Mouse (Mus musculus) T-cell, adult 66 days (primary cell): ENCODE measurements around the gene Fgd6. TPM values are rescaled to one million over a fixed set of nuclear protein-coding genes. Genes with fewer than 3 reads are reported as not detected.

Experiments
- total RNA-seq, 2 experiments: library from RNA; stranded (reverse); gene quantifications; 3 replicates in 1 of 2; 4 replicates in 1 of 2; pipeline ENCODE4 v1.2.4; 2023

The Fgd6 gene
- 1 to 10 TPM; 4.4 to 5.5 TPM for total RNA-seq

DNA sequence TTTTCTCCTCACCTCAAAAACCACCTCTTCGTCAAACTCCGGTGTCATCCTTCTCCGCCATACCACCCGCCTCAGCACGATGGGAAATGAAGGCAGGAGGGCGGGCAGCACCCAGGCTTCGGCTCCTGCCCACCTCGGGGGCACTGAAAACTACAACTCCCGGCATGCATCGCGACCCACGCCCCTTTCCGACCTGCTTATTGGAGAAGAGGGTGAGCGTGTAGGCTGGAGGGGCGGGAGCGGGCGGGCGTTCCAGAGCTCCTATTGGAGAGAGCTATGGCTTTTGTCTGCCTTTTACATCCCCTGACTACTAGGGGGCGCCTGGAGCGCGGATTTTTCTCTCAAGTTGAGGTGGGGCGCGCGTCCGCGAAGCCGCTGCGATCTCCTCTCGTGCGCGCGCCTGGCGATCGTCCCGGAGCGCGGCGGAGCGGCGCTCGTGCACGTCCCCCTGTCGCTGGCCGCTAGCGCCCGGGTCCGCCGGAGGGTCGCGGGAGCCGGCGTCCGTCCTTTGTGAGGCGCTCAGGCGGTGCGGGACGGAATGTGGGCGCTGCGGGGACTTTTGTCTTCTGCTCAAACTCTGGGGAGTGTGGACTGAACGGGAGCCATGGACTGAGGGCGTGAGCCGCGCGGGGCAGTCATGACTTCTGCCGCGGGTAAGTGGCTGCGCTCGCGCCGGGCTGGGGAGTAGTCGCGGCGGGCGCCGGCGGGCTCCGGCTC lies at the start of gene Fgd6, which contains the start of gene Vezt:
Gene Fgd6, plus strand, starts transcription at position 344 of the 717 bp plus-strand sequence.
Gene Vezt, minus strand, starts transcription at position 160 of the 717 bp plus-strand sequence.

GRCm38 (mm10) chr10:94147756-94148531 lies 112.1 kb downstream of the Fgd6 start, which contains the start of gene Nr2c1:
Gene Nr2c1 (plus strand): TSS chr10:94148023.

Other genes with a start within 250 kb of the Fgd6 start
- not detected for gene Usp44, start 204.4 kb upstream of the Fgd6 start, total RNA-seq
- 100 to 1,000 TPM; 132 to 133 TPM for gene Metap2, start 138.9 kb upstream of the Fgd6 start, total RNA-seq
- gene Vezt, start 184 bp upstream of the Fgd6 start, total RNA-seq: 10 to 100 TPM; 23.3 to 31.4 TPM
- gene Nr2c1, start 112.0 kb downstream of the Fgd6 start, total RNA-seq: 10 to 100 TPM; 10.1 to 11.2 TPM
- 10 to 100 TPM; 57.4 to 70.0 TPM for gene Ndufa12, start 162.7 kb downstream of the Fgd6 start, total RNA-seq